Mouse (Mus musculus) hematopoietic stem cell, adult 5-6 weeks (primary cell): ENCODE measurements around the gene Pnrc2. TPM values are rescaled to one million over a fixed set of nuclear protein-coding genes. Genes with fewer than 3 reads are reported as not detected.

Experiments
- ATAC-seq, 2 experiments: fragments of 125-278 bp in 1 of 2; replicated peaks in 1 of 2; 2 replicates each; pipeline ENCODE4 v1.8.0; 2016 to 2017; ENCODE audit warnings: inconsistent platforms in 2 of 2, mild to moderate bottlenecking in 2 of 2, moderate number of reproducible peaks in 2 of 2, low read depth in 1 of 2, moderate TSS enrichment in 1 of 2; ENCODE audit not compliant: low FRiP score in 2 of 2, poor library complexity in 2 of 2, severe bottlenecking in 2 of 2, insufficient read depth in 1 of 2, low TSS enrichment in 1 of 2
- total RNA-seq: library from RNA; stranded (forward); fragments of 172-1452, 232-1000 nt; gene quantifications from 2 replicates; pipeline ENCODE4 v1.2.3, GENCODE M21; 2017

Gene Pnrc2
- total RNA-seq, 1 experiment from 2014 or later, result 210 TPM

DNA sequence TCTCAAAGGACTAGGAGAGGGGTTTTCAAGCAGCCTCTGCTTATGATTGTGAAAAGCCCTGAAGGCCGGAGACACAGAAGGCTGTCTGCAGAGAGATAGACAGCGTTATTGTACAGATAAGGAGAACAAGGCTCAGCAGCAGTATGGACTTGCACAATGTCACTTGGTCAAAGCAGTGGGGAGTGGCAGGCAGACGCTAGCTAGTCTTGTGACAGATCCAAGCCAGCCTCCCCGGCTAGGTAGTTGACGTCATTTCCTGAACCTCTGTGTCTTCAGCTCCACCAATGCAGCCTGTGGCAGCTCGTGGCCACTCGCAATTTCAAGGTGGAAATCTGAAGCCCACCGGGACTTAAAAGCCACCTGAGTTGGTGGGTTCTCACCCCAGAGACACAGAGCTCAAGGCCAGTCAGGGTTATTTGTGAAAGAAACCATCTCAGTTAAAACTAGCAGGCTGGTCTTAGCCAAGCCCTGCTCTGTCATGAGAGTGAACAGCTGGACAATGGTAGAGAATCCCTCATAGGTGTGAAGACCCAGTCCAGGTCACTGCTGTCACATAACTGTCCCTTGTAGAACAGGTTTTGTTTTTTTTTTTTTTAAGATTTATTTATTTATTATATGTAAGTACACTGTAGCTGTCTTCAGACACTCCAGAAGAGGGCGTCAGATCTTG lies 24.9 kb upstream of the Pnrc2 start:
- peak; percentile 75 to 78 for ATAC-seq

DNA sequence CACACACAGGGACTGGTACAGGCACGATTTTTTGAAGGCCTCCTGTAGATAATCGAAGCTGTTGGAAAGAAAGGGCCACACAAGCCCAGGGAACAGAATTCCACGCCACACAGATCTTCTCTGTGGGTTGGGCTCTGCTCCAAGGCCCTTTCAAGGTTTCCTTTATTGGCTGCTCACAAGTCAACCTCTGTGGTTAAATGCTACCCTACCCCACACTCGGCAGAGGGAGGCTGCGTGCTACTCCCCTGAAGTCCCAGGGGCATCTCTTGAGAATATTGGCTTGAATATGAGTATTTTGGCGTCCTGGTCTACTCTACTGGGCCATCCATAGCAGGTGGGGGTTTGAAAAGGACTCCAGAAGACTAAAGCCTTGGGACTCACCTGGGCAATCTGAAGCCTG lies 22.5 kb upstream of the Pnrc2 start:
- ATAC-seq, result no peak

DNA sequence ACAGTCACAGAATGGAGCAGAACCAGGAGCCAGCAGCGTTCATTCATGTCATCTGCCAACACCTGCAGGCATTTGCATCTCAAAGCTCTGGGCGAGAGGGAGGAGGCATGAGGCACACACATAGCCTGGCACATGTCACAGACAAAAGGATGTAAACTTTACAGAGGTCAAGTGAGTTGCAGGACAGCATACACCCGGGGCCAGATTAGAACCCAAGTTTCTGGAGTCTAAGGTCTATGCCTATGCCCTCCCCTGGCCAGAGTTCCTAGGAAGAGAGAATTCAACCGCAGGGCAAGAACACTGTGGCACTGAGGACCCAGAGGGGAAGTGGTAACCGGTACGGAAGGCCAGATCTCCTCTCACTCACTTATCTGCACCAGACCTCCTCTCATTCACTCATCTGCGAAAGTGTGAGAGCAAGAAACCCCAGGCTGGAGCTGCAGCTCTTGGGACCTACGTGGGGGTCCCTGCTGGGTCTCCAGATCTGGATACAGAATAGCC lies 21.5 kb upstream of the Pnrc2 start, which contains the start of gene Cnr2:
Cnr2 (plus strand) TSS at position 324 of the 501 bp plus-strand sequence.
- ATAC-seq, result peak; percentile 60 to 62

DNA sequence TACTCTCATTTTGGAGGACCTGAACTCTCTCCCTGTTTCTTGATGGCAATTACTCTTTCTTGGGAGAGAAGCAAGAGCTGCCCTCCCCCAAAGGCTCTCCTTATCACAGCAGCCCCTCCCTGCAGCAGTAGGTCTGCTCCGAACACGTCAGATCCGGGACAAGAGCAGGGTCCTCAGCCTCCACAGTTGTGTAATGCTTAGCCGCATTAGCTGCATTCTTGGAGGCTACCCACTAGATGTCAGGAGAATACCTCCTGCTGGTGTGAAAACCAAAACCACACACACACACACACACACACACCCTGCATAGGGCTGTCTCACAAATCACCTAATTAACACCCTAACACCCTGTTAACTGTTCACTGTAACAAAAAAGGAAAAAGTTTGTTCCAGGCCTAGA lies 19.2 kb upstream of the Pnrc2 start:
- no peak for ATAC-seq

GRCm38 (mm10) chr4:135891539-135891938 lies 17.9 kb upstream of the Pnrc2 start:
- peak in 1 of 2 experiments; percentile 41; a peak in 1 of 4 replicates for ATAC-seq

GRCm38 (mm10) chr4:135889884-135890283 lies 16.2 kb upstream of the Pnrc2 start:
- peak; percentile 88 to 92 for ATAC-seq

DNA sequence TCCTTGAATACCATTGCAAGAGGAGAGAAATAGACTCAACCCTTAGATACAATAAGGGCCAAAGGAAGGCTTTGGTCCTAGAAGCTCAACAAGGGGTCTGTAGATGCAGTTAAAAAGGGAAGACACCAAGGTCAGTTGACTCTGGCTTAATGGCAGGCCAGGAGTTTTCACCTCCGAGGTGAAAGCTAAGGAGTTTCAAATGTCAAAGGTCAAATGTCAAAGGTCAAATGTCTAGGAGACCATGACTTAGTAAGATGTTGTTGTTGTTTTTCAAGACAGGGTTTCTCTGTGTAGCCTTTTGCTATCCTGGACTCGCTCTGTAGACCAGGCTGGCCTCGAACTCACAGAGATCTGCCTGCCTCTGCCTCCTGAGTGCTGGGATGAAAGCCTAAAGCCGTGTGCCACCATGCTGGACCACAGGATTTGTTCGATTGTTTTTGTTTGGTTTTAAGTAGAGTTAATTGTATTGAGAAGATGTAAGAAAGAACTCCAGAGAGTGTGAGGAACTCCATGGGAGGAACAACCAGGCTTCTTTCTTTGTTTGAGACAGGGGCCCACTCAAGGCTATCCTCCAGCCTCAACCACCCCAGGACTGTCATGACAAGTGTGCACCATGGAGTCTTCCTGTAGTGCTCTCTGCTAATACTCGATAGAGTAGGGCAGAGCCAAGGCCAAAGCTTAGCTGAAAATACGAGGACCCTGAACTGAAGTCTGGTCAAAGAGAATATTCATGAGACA lies 15.7 kb upstream of the Pnrc2 start:
- ATAC-seq, result no peak

DNA sequence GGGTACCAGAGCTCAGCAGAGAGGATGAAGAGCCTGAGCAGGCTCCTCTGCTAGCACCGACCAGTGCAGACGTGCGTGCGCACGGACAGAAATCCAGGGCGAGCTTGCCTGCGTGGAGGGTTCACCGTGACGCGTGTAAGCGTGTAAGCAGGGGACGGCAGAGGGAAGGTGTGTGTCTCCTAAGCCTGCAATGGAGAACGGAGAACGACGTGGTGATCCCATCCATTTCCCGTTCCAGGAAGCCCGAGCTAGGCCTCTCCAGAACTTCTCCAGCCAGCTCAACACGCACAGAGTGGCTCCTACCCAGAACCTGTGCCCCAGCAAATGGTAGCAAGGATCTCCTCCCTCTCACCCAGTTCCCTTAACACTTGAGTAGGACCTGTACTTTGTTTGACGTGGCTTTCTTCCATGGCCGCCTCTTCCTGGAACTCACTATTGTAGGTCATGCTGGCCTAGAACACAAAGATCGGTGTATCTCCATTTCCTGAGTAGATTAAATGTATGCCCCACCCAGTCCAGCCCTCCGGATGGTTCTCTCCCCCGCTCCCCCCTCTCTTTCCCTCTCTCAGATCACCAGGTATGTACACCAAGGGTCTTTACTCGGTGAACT lies 14.9 kb upstream of the Pnrc2 start:
- no peak for ATAC-seq

- ATAC-seq, result no peak
These were observed 12.5 kb upstream of the Pnrc2 start for GRCm38 (mm10) chr4:135886184-135886583.

- ATAC-seq, result no peak
These were observed 12.0 kb upstream of the Pnrc2 start for GRCm38 (mm10) chr4:135885676-135886075.

- no peak for ATAC-seq
These were observed 10.9 kb upstream of the Pnrc2 start for GRCm38 (mm10) chr4:135884531-135884930.

DNA sequence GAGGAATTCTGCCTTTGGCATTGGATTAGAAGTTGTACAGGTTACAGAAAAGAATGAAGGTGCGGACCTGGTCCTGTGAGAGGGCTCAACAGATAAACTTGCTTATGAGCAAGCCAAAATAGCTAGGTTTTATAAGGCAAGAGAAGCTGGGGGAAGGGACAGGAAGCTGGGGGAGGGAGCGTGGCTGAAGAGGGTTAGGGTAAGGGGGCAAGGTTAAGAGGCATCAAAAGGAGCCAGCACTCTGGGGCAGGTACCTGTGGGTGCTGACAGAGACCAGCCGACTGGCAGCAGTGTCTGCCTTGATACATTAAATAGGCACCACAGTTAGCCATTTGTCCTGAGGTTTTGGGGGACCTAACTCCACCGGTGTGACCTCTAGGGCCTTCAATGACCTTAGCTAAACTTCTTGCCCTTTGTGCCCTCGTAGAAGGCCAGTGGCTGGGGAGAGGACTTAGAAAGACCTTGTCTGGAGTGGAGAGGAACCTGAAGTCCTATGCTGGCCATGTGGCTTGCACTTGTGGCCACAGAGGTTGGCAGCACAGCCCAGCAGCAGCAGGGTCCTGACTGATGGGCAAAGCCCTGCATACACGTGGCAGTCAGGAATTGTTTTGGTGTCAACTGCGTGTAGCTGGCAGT lies 10.3 kb upstream of the Pnrc2 start:
- no peak for ATAC-seq

DNA sequence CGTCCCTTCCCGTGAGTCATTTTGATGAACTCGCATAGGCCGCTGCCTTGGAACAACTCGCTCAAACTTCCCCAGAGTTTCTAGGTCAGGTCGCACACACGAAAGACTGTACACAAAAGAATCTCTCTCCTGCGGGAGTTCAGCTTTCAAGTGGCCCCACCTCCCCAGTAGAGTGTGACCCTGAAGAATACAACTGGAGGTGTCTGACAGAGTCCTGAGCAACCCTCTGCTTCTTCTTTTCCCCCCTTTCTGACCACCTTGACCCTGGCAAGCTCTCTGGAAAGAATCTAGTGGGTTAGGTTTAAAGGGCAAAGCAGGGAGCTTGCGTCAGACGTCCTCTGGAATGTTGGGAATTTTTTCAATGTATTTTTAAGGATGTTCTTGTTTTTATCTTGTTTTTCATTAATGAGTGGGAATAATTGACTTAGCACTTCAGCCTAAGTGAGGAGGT lies 9.8 kb upstream of the Pnrc2 start:
- no peak for ATAC-seq

- no peak for ATAC-seq
These were observed 8.4 kb upstream of the Pnrc2 start for GRCm38 (mm10) chr4:135882023-135882422.

- no peak for ATAC-seq
These were observed 6.9 kb upstream of the Pnrc2 start for GRCm38 (mm10) chr4:135880576-135880975.

DNA sequence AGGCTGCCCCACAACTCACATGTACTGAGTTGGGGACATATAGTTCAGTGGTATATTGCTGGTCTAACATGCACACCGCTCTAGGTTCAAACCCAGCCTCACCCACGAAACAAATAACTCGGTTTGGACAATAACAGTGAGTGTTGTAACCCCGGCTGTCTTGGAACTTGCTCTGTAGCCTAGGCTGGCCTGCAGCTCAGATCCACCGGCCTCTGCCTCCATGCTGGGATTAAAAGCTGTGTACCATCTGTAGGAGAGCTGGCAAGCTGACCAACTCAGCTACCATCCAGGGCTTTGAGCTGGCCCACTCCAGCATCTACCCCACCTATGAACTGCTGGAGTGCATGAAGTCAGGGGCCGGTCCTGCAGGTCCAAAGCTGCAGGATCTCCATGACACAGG lies 6.4 kb upstream of the Pnrc2 start:
- no peak for ATAC-seq

DNA sequence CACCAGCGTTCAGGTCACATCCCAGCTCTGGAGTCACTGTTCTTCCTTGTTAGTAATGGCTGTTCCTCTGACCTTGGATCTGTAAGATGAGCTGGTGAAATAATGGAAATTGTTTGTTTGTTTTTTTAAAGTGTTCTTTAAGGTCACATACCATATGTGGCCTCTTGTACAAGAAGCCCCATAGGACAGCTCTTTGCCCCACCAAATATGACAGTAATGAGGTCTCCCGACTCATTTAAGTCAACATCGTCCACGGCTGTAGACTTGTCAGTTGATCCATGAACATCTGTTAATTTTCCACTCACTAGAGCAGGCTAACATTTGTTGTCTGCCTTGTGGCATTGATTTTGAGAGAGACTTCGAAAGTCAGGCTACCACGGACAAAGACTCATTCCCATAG lies 5.4 kb upstream of the Pnrc2 start:
- ATAC-seq, result no peak

GRCm38 (mm10) chr4:135877742-135878141 lies 4.1 kb upstream of the Pnrc2 start:
- ATAC-seq, result no peak
